Comparison of ENCODE assay signal across 13 mouse cellular contexts in the genomic region with DNA sequence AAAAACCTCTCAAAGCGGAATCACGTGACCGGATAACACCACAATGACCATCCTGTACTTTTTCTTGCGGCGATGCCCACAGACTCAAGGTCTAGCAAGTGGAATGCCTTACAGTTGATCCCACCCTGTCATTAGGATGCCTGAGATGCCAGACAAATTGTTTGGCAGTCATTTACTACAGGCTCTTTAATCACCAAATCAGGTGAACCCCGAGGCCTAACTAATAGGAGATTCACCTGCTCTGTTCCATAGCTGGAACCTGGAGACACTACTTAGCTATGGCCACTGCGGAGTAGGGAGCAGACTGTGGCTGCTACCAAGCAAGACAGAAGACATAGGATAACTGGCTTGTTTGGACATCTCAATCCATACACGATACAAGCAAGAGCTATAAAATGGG. TPM values are rescaled to one million over a fixed set of nuclear protein-coding genes. Genes with fewer than 3 reads are reported as not detected.
DNase-seq lines count a peak whose midpoint lies in the region; ATAC-seq lines count a peak whose summit lies in the region.
"Had no signal": no experiment of that assay in that cellular context is flagged by ENCODE, and none has a peak within 500 bp of the region (broad histone marks: within the 10 kb centered on the region; RNA-seq: fewer than 3 reads in every experiment).

No protein-coding gene starts in this region.

- no peak overlapping the region for H3K27ac ChIP-seq in neural tube, embryonic 11.5 days (ENCODE audit: low read depth, low read length)
- peak overlapping the region; percentile 73; the same call in 1 of the 2 replicates for H3K27ac ChIP-seq in forebrain, embryonic 14.5 days (ENCODE audit: low read depth, low read length)
- no peak overlapping the region for H3K27ac ChIP-seq in limb, embryonic 13.5 days
- no peak overlapping the region for H3K27ac ChIP-seq in neural tube, embryonic 15.5 days (replicated peaks)
- no peak overlapping the region for H3K27ac ChIP-seq in intestine, embryonic 15.5 days
- H3K27ac ChIP-seq: heart, embryonic 10.5 days; limb, embryonic 15.5 days had no signal

- peaks cover 2% of the 10 kb centered on the region; the same call in 1 of the 2 replicates for H3K36me3 ChIP-seq in neural tube, embryonic 11.5 days (ENCODE audit: control insufficient read depth, insufficient read depth, low read length)
- H3K36me3 ChIP-seq in forebrain, embryonic 14.5 days (ENCODE audit: control insufficient read depth, insufficient read depth, low read length): peaks cover 26% of the 10 kb centered on the region
- H3K36me3 ChIP-seq in limb, embryonic 13.5 days: peaks cover 58% of the 10 kb centered on the region
- H3K36me3 ChIP-seq in neural tube, embryonic 15.5 days: 0 out of 2 replicates have a peak, but pooled peaks cover 2% of the 10 kb centered on the region
- H3K36me3 ChIP-seq in intestine, embryonic 15.5 days: peaks cover 8% of the 10 kb centered on the region; the same call in 1 of the 2 replicates

- no peaks in the 10 kb centered on the region for H3K27me3 ChIP-seq in neural tube, embryonic 11.5 days (ENCODE audit: control insufficient read depth, insufficient read depth, low read length)
- no peaks in the 10 kb centered on the region for H3K27me3 ChIP-seq in forebrain, embryonic 14.5 days (replicated peaks; ENCODE audit: control insufficient read depth, insufficient read depth, low read length)
- no peaks in the 10 kb centered on the region; the same call in 1 of the 2 replicates for H3K27me3 ChIP-seq in limb, embryonic 13.5 days
- H3K27me3 ChIP-seq in neural tube, embryonic 15.5 days (replicated peaks): no peaks in the 10 kb centered on the region; the same call in 1 of the 2 replicates
- H3K27me3 ChIP-seq in intestine, embryonic 15.5 days (replicated peaks): no peaks in the 10 kb centered on the region
- H3K27me3 ChIP-seq: limb, embryonic 15.5 days had no signal

- no peak overlapping the region for H3K4me3 ChIP-seq in neural tube, embryonic 11.5 days (ENCODE audit: low read depth, low read length)
- peak overlapping the region; percentile 23 for H3K4me3 ChIP-seq in forebrain, embryonic 14.5 days (ENCODE audit: low read depth, low read length)
- H3K4me3 ChIP-seq in limb, embryonic 13.5 days: peak overlapping the region; percentile 33
- peak overlapping the region; percentile 27 for H3K4me3 ChIP-seq in neural tube, embryonic 15.5 days (replicated peaks)
- H3K4me3 ChIP-seq in intestine, embryonic 15.5 days (replicated peaks): no peak overlapping the region
- H3K4me3 ChIP-seq: heart, embryonic 10.5 days had no signal

- peak overlapping the region; percentile 21 for H3K4me2 ChIP-seq in neural tube, embryonic 11.5 days (ENCODE audit: low read depth)
- peak overlapping the region; percentile 62 for H3K4me2 ChIP-seq in forebrain, embryonic 14.5 days (ENCODE audit: low read length)
- peak overlapping the region; percentile 61 for H3K4me2 ChIP-seq in limb, embryonic 13.5 days (replicated peaks)
- H3K4me2 ChIP-seq in neural tube, embryonic 15.5 days: peak overlapping the region; percentile 53
- H3K4me2 ChIP-seq in intestine, embryonic 15.5 days (replicated peaks): no peak overlapping the region

- 79% methylated on average over 8 of the region's 8 CpGs for WGBS in neural tube, embryonic 11.5 days
- WGBS in forebrain, embryonic 14.5 days: 42% methylated on average over 8 of the region's 8 CpGs
- 76% methylated on average over 8 of the region's 8 CpGs for WGBS in limb, embryonic 13.5 days
- 67% methylated on average over 8 of the region's 8 CpGs for WGBS in neural tube, embryonic 15.5 days
- 84% methylated on average over 8 of the region's 8 CpGs for WGBS in intestine, embryonic 15.5 days

- H3K9me3 ChIP-seq in neural tube, embryonic 11.5 days (ENCODE audit: control insufficient read depth, low read length): no peaks in the 10 kb centered on the region
- no peaks in the 10 kb centered on the region for H3K9me3 ChIP-seq in forebrain, embryonic 14.5 days (replicated peaks; ENCODE audit: control insufficient read depth, low read length)
- no peaks in the 10 kb centered on the region for H3K9me3 ChIP-seq in limb, embryonic 13.5 days
- no peaks in the 10 kb centered on the region for H3K9me3 ChIP-seq in neural tube, embryonic 15.5 days (replicated peaks)
- no peaks in the 10 kb centered on the region for H3K9me3 ChIP-seq in intestine, embryonic 15.5 days
- H3K9me3 ChIP-seq: heart, embryonic 10.5 days; limb, embryonic 15.5 days had no signal

- no peak overlapping the region for H3K9ac ChIP-seq in neural tube, embryonic 11.5 days (ENCODE audit: low read length)
- H3K9ac ChIP-seq in forebrain, embryonic 14.5 days (ENCODE audit: low read length): peak overlapping the region; percentile 40
- no peak overlapping the region for H3K9ac ChIP-seq in limb, embryonic 13.5 days
- no peak overlapping the region for H3K9ac ChIP-seq in neural tube, embryonic 15.5 days (replicated peaks)
- H3K9ac ChIP-seq in intestine, embryonic 15.5 days: no peak overlapping the region
- H3K9ac ChIP-seq: limb, embryonic 15.5 days had no signal

- no peak for ATAC-seq in neural tube, embryonic 11.5 days (ENCODE audit: insufficient read depth, low FRiP score, low TSS enrichment)
- ATAC-seq in forebrain, embryonic 14.5 days: no peak
- ATAC-seq in limb, embryonic 13.5 days (ENCODE audit: low FRiP score, low read depth): no peak
- ATAC-seq in neural tube, embryonic 15.5 days (ENCODE audit: low FRiP score): no peak
- ATAC-seq in intestine, embryonic 15.5 days: no peak
- ATAC-seq: intestine, embryonic 16.5 days had no signal

- peaks cover 50% of the 10 kb centered on the region for H3K4me1 ChIP-seq in neural tube, embryonic 11.5 days (ENCODE audit: control insufficient read depth, insufficient read depth, low read length)
- peaks cover 85% of the 10 kb centered on the region for H3K4me1 ChIP-seq in forebrain, embryonic 14.5 days (ENCODE audit: control insufficient read depth, insufficient read depth, low read length)
- peaks cover 83% of the 10 kb centered on the region for H3K4me1 ChIP-seq in limb, embryonic 13.5 days
- H3K4me1 ChIP-seq in neural tube, embryonic 15.5 days: peaks cover 60% of the 10 kb centered on the region
- H3K4me1 ChIP-seq in intestine, embryonic 15.5 days (replicated peaks): 0 out of 2 replicates have a peak, but pooled peaks cover 2% of the 10 kb centered on the region

- DNase-seq in neural tube, embryonic 11.5 days (ENCODE audit: low spot score): no peak
- DNase-seq in neural tube, embryonic 10.5 days (ENCODE audit: extremely low spot score, low spot score): no peak
- DNase-seq in forebrain, embryonic 14.5 days (ENCODE audit: low spot score): no peak
- DNase-seq in gastrocnemius, adult 18-20 months (ENCODE audit: low spot score): no peak
- DNase-seq in embryo, embryonic 10.5 days (ENCODE audit: low spot score): no peak
- DNase-seq: cerebellum, adult 9-10 months; lung, postnatal 4 days had no signal

RNA-seq across cellular contexts. Expression of a gene that starts 9.6 kb away (rescaled TPM):
- 23.1 and 26.6 TPM in 2 replicates for polyA plus RNA-seq in neural tube, embryonic 11.5 days (2014; fragmentation: Nextera tagmentation; extraction: Ambion mirVana)
- polyA plus RNA-seq in forebrain, embryonic 14.5 days (2014; fragmentation: Nextera tagmentation; extraction: Ambion mirVana): 85.7 and 89.1 TPM in 2 replicates
- 58.9 and 59.5 TPM in 2 replicates for polyA plus RNA-seq in limb, embryonic 13.5 days (2015; fragmentation: Nextera tagmentation; extraction: Ambion mirVana)
- polyA plus RNA-seq in neural tube, embryonic 15.5 days (2015; fragmentation: Nextera tagmentation; extraction: Ambion mirVana): 27.9 and 36.8 TPM in 2 replicates
- total RNA-seq in gastrocnemius, adult 18-20 months (2021): 1 to 10 TPM; 1.2 to 2.1 TPM
- polyA plus RNA-seq in intestine, embryonic 15.5 days (2015; fragmentation: Nextera tagmentation; extraction: Ambion mirVana): 8.7 and 10.4 TPM in 2 replicates

Comparison
In these comparisons a context has a peak if more than half of its experiments do, and no peak if none do; other contexts are left out.
1. H3K4me3 ChIP-seq: peak in forebrain, embryonic 14.5 days (single experiment), limb, embryonic 13.5 days (single experiment) and neural tube, embryonic 15.5 days (single experiment); none in neural tube, embryonic 11.5 days (single experiment) and intestine, embryonic 15.5 days (single experiment).